Mouse (Mus musculus) monocyte, adult 2 months (primary cell): Measurements from ENCODE around the gene Cacna2d1.

Experiments used
- DNase-seq, 2 experiments: peaks; one replicate each; pipeline ENCODE4 v3.0.0; 2022; ENCODE audit warnings: low spot score in 2 of 2, low read depth in 1 of 2

Cacna2d1 gene

DNA sequence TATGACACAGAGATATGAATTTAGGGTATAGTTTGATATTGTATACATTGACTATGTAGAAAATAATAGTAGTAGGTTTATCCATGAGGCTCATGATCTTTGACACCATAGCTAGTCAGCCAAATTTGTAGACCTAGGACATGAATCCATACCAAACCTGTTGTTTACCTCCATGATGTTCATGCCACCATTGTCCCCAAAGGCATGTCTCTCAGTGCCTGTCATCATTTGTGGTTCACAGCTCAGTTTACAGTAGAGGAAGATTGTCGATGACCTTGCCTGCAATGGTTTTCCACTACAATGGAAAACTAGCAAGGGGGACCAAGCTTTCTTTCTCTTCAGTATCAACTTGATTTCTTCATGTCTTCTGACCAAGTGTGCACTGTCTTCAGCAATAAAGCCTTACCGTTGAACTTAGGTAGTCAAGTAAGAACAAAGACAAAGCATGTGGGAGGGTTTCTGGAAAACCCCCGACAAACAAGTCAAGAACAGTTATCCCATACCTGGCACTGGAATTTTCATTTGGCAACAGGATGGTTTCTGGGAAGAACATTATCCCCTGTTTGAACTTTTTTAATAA, 441.9 kb downstream of the Cacna2d1 start:
- DNase-seq = no peak

DNA sequence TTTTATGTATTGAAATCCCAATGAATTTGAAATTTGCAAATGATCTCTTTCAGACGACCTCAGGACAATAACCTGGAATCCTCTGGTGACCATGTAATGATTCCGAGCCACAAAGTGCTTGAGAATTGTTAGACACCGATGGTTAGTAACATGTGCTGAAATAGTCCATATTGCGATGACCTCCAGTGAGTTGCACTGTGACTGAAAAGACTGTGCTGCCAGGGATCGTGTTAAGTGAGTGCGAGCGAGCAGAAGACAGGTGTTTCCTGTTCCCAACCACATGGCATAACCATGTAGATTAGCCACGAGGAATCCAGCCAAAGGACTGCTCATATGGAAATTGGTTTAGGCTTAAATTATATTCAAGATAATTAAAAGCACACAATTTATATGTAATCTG, 475.5 kb downstream of the Cacna2d1 start:
- no peak for DNase-seq

DNA sequence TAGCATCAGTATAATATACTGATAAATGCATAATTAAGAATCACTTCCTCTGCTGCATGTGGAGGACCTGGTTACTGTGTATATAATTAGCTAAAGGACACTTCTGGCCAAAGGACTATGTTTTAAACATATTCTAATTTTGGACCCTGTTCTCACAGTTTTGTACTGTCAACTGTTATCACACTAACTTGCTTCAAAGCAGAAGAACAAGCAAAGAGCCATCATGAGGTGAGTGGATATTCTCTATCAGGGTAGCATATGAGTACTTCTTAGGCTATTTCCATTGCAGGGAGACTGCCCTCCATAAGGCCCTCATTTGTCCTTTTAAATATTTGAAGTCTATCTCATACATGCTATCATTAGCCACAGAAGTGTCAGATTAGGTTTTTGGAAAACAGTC, 480.2 kb downstream of the Cacna2d1 start:
- DNase-seq = no peak

GRCm38 (mm10) chr5:16417996-16418395, 483.5 kb downstream of the Cacna2d1 start:
- DNase-seq = no peak

DNA sequence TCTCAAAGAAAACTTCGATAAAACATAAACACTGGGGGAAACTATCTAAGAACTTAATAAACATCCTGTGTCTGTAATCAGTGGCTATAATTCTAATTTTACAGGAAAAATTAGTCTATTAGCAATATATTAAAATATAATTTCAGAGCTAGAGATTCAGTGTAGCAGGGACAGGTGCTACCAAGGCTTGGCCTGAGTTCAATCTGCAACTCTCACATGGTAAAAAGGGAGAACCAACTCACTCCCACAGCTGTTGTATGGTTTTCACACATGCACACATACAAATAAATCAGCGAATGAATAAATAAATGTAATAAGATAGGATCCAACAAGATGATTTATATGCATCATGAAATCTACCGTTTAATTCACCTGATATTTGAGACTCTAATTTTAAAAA, 484.0 kb downstream of the Cacna2d1 start:
- no peak for DNase-seq
